8 mouse cellular contexts compared by ENCODE assay signal in the genomic region with DNA sequence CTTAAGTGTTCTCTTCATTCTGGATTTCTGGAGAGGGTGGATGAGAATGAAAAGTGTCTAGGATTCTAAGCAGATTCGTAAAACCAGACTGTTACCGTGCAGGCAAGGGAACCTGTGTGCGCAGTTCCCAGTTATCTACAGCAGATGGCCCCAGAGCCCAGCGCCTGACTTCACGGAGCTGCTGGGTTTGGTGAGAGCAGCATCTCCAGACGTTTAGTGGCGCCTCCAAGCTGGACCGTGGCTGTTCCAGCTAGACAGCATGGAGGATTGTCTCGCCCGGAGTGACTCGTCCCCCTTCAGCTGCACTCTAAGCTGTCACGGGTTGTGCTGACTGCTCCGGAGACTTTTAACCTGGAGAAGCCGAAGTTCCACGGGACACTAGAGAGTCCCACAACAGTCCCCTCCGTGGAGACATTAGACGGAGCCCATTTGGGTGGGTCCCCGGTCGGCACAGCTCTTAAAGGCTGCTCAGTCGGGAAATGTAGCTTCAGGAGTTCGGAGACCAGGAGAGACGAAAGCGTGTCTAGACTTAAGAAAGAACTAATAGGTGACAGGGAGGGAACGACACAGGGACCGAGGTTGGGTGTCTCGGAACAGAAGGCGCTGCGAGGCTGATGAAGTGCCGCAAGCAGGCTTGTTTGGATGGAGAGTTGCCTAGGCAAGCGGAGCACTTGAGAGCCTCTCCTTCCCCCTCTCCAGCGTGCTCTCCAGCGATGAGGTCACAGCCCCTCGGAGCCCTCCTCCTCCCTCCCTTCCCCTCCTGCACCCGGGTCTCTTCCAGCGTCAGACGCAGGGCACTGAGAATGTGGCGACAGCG. TPM values are rescaled to one million over a fixed set of nuclear protein-coding genes. Genes with fewer than 3 reads are reported as not detected.
DNase-seq lines count a peak whose midpoint lies in the region; ATAC-seq lines count a peak whose summit lies in the region.

No protein-coding gene starts in this region.

- H3K27ac ChIP-seq in hindbrain, embryonic 11.5 days (ENCODE audit: low read depth, low read length) = no peak overlapping the region
- H3K27ac ChIP-seq in lung, embryonic 15.5 days = no peak overlapping the region

- H3K4me1 ChIP-seq in hindbrain, embryonic 11.5 days (replicated peaks; ENCODE audit: control insufficient read depth, insufficient read depth, low read length) = no peaks in the 10 kb centered on the region
- H3K4me1 ChIP-seq in lung, embryonic 15.5 days = 0 out of 2 replicates have a peak, but pooled peaks cover 7% of the 10 kb centered on the region

- peak; percentile 84 for DNase-seq in NIH3T3 (ENCODE audit: low read depth)
- DNase-seq in cerebellum, adult 9-10 months = peak; percentile 52
- DNase-seq in hindbrain, embryonic 11.5 days (ENCODE audit: low spot score) = peak; percentile 83
- peak; percentile 73 for DNase-seq in layer of hippocampus, adult 9-11 months
- DNase-seq in ovary, adult 18-20 months (ENCODE audit: low spot score) = peak; percentile 40
- peak; percentile 33 to 35 for DNase-seq in urinary bladder, adult 18-20 months (ENCODE audit: low spot score in 2 of 2)

- no peaks in the 10 kb centered on the region for H3K36me3 ChIP-seq in hindbrain, embryonic 11.5 days (ENCODE audit: control insufficient read depth, insufficient read depth, low read length)
- no peaks in the 10 kb centered on the region for H3K36me3 ChIP-seq in lung, embryonic 15.5 days

- no peaks in the 10 kb centered on the region for H3K9me3 ChIP-seq in hindbrain, embryonic 11.5 days (ENCODE audit: control insufficient read depth, low read length)
- no peaks in the 10 kb centered on the region for H3K9me3 ChIP-seq in lung, embryonic 15.5 days

- peak overlapping the region; percentile 4; the same call in 1 of the 2 replicates for H3K9ac ChIP-seq in hindbrain, embryonic 11.5 days (ENCODE audit: low read depth, low read length)
- H3K9ac ChIP-seq in lung, embryonic 15.5 days = peak overlapping the region; percentile 28; the same call in 1 of the 2 replicates

- under 1% methylated on average over 35 of the region's 38 CpGs for WGBS in hindbrain, embryonic 11.5 days
- WGBS in lung, embryonic 15.5 days = under 1% methylated on average over 38 of the region's 38 CpGs

- 0 out of 2 replicates have a peak, but pooled peaks cover 8% of the 10 kb centered on the region for H3K27me3 ChIP-seq in hindbrain, embryonic 11.5 days (ENCODE audit: control insufficient read depth, insufficient read depth, low read length)
- peaks cover 12% of the 10 kb centered on the region; the same call in 1 of the 2 replicates for H3K27me3 ChIP-seq in lung, embryonic 15.5 days

- ATAC-seq in frontal cortex, adult (ENCODE audit: low TSS enrichment) = peak; percentile 100
- peak; percentile 93 for ATAC-seq in hindbrain, embryonic 11.5 days (ENCODE audit: low FRiP score)
- peak; percentile 91 for ATAC-seq in lung, embryonic 15.5 days (ENCODE audit: borderline replicate concordance, extremely low read depth, low FRiP score, low TSS enrichment)

- peak overlapping the region; percentile 66 for H3K4me2 ChIP-seq in hindbrain, embryonic 11.5 days (replicated peaks; ENCODE audit: low read depth, low read length)
- H3K4me2 ChIP-seq in lung, embryonic 15.5 days = peak overlapping the region; percentile 83

- peak overlapping the region; percentile 36 for H3K4me3 ChIP-seq in hindbrain, embryonic 11.5 days (ENCODE audit: low read depth, low read length)
- H3K4me3 ChIP-seq in lung, embryonic 15.5 days = peak overlapping the region; percentile 46

RNA-seq across cellular contexts. Expression of a gene that starts 16.1 kb away (rescaled TPM):
- 0.25 TPM in 1 of 2 replicates, not detected in the other for polyA plus RNA-seq in hindbrain, embryonic 11.5 days (2014; fragmentation: Nextera tagmentation; extraction: Ambion mirVana)
- polyA plus RNA-seq in lung, embryonic 15.5 days (2015; fragmentation: Nextera tagmentation; extraction: Ambion mirVana) = 0.14 and 0.17 TPM in 2 replicates

RNA-seq across cellular contexts. Expression of a gene that starts 16.2 kb away (rescaled TPM):
- polyA plus RNA-seq in hindbrain, embryonic 11.5 days (2014; fragmentation: Nextera tagmentation; extraction: Ambion mirVana) = 10.5 and 10.7 TPM in 2 replicates
- 9.5 and 11.0 TPM in 2 replicates for polyA plus RNA-seq in lung, embryonic 15.5 days (2015; fragmentation: Nextera tagmentation; extraction: Ambion mirVana)

Comparison
In these comparisons a context has a peak if more than half of its experiments do, and no peak if none do; other contexts are left out.
1. DNase-seq: peak in every context shown above with its lines; median percentile 84 in NIH3T3; 83 in hindbrain, embryonic 11.5 days; 73 in layer of hippocampus, adult 9-11 months; 52 in cerebellum, adult 9-10 months; 40 in ovary, adult 18-20 months; 34 in urinary bladder, adult 18-20 months.